Mouse (Mus musculus) hindbrain, postnatal 0 days (tissue): ENCODE results near the gene Atf1. TPM values are rescaled to one million over a fixed set of nuclear protein-coding genes. Genes with fewer than 3 reads are reported as not detected.
A peak's percentile ranks its signal among the peaks of the same experiment; 100 is the strongest.
"Not testable (repeated sequence)": the region's sequence is repeated elsewhere in the genome, so short reads cannot be mapped to it uniquely, and the experiment has no call there.

Experiments used
- ATAC-seq: fragments of 200-750 bp; cut with Nextera tagmentation; 2 replicates; pipeline ENCODE4 v1.8.0; 2017; ENCODE audit warnings: mild to moderate bottlenecking, moderate TSS enrichment, moderate library complexity
- DNase-seq: peaks from one replicate; pipeline ENCODE4 v3.0.0-alpha.2; 2015; ENCODE audit warnings: low spot score
- H3K27ac ChIP-seq: fragments of 300-500 bp; sonication (generic); 2 replicates; pipeline ENCODE4 v1.5.1; 2014; ENCODE audit warnings: mild to moderate bottlenecking
- H3K27me3 ChIP-seq: fragments of 300-500 bp; sonication (generic); 2 replicates; pipeline ENCODE4 v1.6.1; 2014; ENCODE audit warnings: low read length, mixed read lengths; ENCODE audit not compliant: insufficient read depth
- H3K36me3 ChIP-seq: fragments of 300-500 bp; sonication (generic); 2 replicates; pipeline ENCODE4 v1.6.1; 2014; ENCODE audit warnings: low read length, mixed read lengths; ENCODE audit not compliant: insufficient read depth
- H3K4me1 ChIP-seq: fragments of 300-500 bp; sonication (generic); 2 replicates; pipeline ENCODE4 v1.6.1; 2014; ENCODE audit warnings: antibody characterized with exemption, low read length, mixed read lengths; ENCODE audit not compliant: insufficient read depth
- H3K4me2 ChIP-seq: fragments of 300-500 bp; sonication (generic); 2 replicates; pipeline ENCODE4 v1.6.1; 2014; ENCODE audit warnings: low read depth, mild to moderate bottlenecking, low read length, moderate library complexity, mixed read lengths
- H3K4me3 ChIP-seq: fragments of 300-500 bp; sonication (generic); 2 replicates; pipeline ENCODE4 v1.5.1; 2014; ENCODE audit warnings: low read length
- H3K9ac ChIP-seq: fragments of 300-500 bp; sonication (generic); replicated peaks from 2 replicates; pipeline ENCODE4 v1.6.1; 2014; ENCODE audit warnings: mild to moderate bottlenecking, low read length, moderate library complexity, mixed read lengths
- H3K9me3 ChIP-seq: fragments of 300-500 bp; sonication (generic); 2 replicates; pipeline ENCODE4 v1.6.1; 2016; ENCODE audit warnings: low read length, mixed read lengths
- CTCF ChIP-seq: IDR thresholded peaks from 2 replicates; pipeline ENCODE4 v1.5.1; 2016; ENCODE audit warnings: antibody characterized with exemption, control low read depth, low read depth
- WGBS: fragments of 180-500 bp; shearing (Covaris S2); extraction: QIAGEN DNeasy Blood & Tissue Kit; methylation state at CpG from one replicate; pipeline ENCODE4 v1.1.7; 2014; 5-methylcytosine and 5-hydroxymethylcytosine counted together
- polyA plus RNA-seq: library from polyadenylated mRNA; unstranded; fragments of >200 nt; fragmentation: Nextera tagmentation; extraction: Ambion mirVana; gene quantifications from 2 replicates; pipeline ENCODE4 v1.2.1, GENCODE M21; 2015
- total RNA-seq: library from RNA; depleted of rRNA; stranded (reverse); fragments of >200 nt; gene quantifications from 2 replicates; pipeline ENCODE4 v1.2.3, GENCODE M21; 2014; rRNA removed

The Atf1 gene
- total and polyA plus RNA-seq, 2 experiments from 2014 or later = 5.9 to 11.7 TPM

DNA sequence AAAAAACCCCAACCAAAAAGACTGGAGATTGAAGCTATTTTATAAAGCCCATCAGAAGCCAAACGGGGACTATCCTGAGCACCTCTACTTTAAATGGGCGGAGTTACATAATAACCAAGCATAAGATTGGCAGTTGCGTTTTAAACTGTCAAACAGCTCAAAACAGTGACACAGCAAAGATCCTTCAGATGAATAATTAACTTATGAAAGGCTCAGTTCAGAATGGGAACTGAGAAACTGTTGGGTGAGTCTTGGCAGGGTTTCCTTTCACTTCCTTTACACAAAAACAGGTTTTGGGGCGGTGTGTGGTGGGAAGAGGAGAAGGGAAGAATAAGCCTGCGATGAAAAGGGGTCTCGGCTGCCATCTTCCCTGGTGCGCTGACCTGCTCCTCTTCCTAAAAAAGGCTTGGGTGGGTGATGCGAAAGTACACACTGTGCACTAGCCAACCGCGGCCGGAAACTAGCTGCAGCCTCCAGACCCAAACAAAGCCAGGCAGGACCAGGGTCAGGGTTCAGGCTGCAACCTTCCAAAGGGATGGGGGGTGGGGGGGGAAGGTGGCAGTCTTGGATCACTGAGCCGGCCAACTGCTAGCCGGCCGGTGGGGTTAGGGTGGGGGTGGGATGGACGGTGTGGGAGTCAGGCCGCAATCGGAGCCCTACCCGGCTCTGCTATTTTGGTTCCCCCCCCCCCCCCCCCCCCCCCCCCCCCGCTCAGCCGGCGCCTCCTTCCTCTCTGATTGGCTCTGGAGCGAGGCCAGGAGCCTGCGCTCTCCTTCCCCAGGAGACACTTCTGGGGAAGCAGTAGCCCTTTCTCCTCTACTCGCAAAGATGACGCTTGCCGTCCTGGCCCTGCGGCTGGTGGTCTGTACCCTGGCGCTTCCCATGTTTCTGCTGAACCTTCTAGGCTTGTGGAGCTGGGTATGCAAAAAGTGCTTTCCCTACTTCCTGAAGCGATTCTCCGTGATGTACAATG is 76.7 kb downstream of the Atf1 start, which contains the start of gene Mettl7a1:
Gene Mettl7a1, plus strand, starts transcription at position 122 of the 973 bp plus-strand sequence.
- Histone ChIP-seq H3K4me3 (peak within 1 kb of the TSS; percentile 44), H3K9me3 (no peaks in the 10 kb centered on the region), H3K9ac (peak within 1 kb of the TSS; percentile 58), H3K4me1 (no peaks in the 10 kb centered on the region), H3K36me3 (no peaks in the 10 kb centered on the region), H3K27me3 (no peaks in the 10 kb centered on the region), H3K27ac (peak within 1 kb of the TSS; percentile 83), H3K4me2 (peak within 1 kb of the TSS; percentile 79)
- DNase-seq (peak; percentile 92), ATAC-seq (peak; percentile 83)
- no peak for TF ChIP-seq CTCF
- 3% methylated on average over 25 of the region's 30 CpGs for WGBS

DNA sequence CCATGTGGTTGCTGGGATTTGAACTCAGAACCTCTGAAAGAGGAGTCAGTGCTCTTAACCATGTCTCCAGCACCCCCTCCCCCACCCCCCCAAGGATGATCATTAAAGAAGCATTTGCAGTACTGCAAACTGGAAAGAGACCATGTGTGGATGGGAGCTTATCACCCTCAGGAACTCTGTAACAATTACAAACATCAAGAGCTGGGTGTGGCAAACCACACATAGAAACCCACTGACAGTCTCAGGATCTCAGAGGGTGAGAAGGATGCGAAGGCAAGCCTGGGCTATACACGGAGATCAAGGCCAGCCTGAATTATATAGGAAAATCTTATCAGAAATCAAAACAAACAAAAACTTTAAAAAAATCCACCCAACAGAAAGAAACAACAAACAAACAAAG is 78.6 kb downstream of the Atf1 start:
- no peak overlapping the region for H3K27ac ChIP-seq
- ATAC-seq = no peak
- no peak for TF ChIP-seq CTCF
- no peak overlapping the region for H3K9ac ChIP-seq
- no peaks in the 10 kb centered on the region for H3K9me3 ChIP-seq
- no peak overlapping the region for H3K4me3 ChIP-seq
- no peak overlapping the region for H3K4me2 ChIP-seq
- H3K27me3 ChIP-seq = no peaks in the 10 kb centered on the region
- no peaks in the 10 kb centered on the region for H3K4me1 ChIP-seq
- DNase-seq = no peak
- 85% methylated on average over 2 of the region's 2 CpGs for WGBS
- H3K36me3 ChIP-seq = no peaks in the 10 kb centered on the region

DNA sequence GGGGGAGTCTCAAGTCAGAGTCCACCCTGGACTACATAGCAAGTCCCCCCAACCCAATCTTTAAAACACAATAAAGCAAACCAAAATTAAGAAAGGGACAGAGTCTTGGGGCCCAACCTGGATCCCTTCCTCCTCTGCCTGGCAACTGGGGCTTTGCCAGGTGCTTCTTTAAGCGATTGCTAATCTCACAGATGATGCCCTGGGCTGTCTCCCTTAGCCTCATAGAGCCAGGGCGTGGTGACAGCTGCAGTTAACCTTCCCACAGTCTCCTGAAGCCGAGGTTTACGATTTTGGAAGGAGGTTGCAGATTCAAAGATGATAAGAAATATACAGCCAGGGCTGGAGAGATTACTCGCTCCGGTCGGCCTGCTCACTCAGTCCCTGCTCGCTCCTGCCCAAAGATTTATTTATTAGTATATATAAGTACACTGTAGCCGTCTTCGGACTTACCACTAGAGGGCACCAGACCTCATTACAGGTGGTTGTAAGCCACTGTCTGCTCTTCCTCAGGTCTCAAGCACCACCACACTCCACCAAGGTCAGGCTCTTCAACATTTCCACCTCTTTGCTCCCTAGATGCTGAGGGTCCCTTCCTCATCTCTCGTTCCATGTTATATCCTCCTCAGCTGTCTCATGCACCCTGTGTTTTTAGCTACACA is 79.9 kb downstream of the Atf1 start:
- DNase-seq = peak; percentile 71

More for the DNA sequence above, 79.9 kb downstream of the Atf1 start:
- not testable (repeated sequence) for H3K9ac ChIP-seq, H3K36me3 ChIP-seq, H3K27me3 ChIP-seq, H3K4me3 ChIP-seq, H3K4me2 ChIP-seq, H3K9me3 ChIP-seq, H3K4me1 ChIP-seq, H3K27ac ChIP-seq, ATAC-seq
- TF ChIP-seq CTCF = peak; percentile 64
- WGBS = 45% methylated on average over 9 of the region's 11 CpGs

Other genes with a start within 250 kb of the Atf1 start
- 44.7 and 46.4 TPM in 2 replicates for gene Dip2b, start 189.2 kb upstream of the Atf1 start, total RNA-seq
- gene Dip2b, start 189.2 kb upstream of the Atf1 start, polyA plus RNA-seq = 11.9 and 12.1 TPM in 2 replicates
- gene Tmprss12, start 53.0 kb downstream of the Atf1 start, total RNA-seq = not detected in 2 replicates
- gene Tmprss12, start 53.0 kb downstream of the Atf1 start, polyA plus RNA-seq = not detected in 2 replicates
- gene Mettl7a1, start 76.3 kb downstream of the Atf1 start, total RNA-seq = 4.9 and 9.3 TPM in 2 replicates
- 1.8 and 2.6 TPM in 2 replicates for gene Mettl7a1, start 76.3 kb downstream of the Atf1 start, polyA plus RNA-seq
- 0.36 and 1.2 TPM in 2 replicates for gene Mettl7a3, start 107.1 kb downstream of the Atf1 start, total RNA-seq
- gene Mettl7a3, start 107.1 kb downstream of the Atf1 start, polyA plus RNA-seq = 0.10 and 0.25 TPM in 2 replicates
- 0.31 and 1.3 TPM in 2 replicates for gene Methig1, start 125.3 kb downstream of the Atf1 start, total RNA-seq
- not detected in 2 replicates for gene Methig1, start 125.3 kb downstream of the Atf1 start, polyA plus RNA-seq
- gene Mettl7a2, start 125.4 kb downstream of the Atf1 start, total RNA-seq = not detected in 2 replicates
- gene Mettl7a2, start 125.4 kb downstream of the Atf1 start, polyA plus RNA-seq = not detected in 2 replicates
- not detected in 2 replicates for gene Higd1c, start 136.7 kb downstream of the Atf1 start, total RNA-seq
- not detected in 2 replicates for gene Higd1c, start 136.7 kb downstream of the Atf1 start, polyA plus RNA-seq
- gene Gm5475, start 194.3 kb downstream of the Atf1 start, total RNA-seq = not detected in 2 replicates
- 0.10 and 0.19 TPM in 2 replicates for gene Gm5475, start 194.3 kb downstream of the Atf1 start, polyA plus RNA-seq
- 25.1 and 40.1 TPM in 2 replicates for gene Slc11a2, start 197.3 kb downstream of the Atf1 start, total RNA-seq
- gene Slc11a2, start 197.3 kb downstream of the Atf1 start, polyA plus RNA-seq = 14.5 and 18.5 TPM in 2 replicates
- gene Letmd1, start 241.2 kb downstream of the Atf1 start, total RNA-seq = 79.5 and 88.6 TPM in 2 replicates
- 44.7 and 45.6 TPM in 2 replicates for gene Letmd1, start 241.2 kb downstream of the Atf1 start, polyA plus RNA-seq